Mouse (Mus musculus) heart, embryonic 11.5 days (tissue): ENCODE results near the gene Tuba4a. TPM values are rescaled to one million over a fixed set of nuclear protein-coding genes. Genes with fewer than 3 reads are reported as not detected.

ENCODE experiments used
- ATAC-seq: fragments of 200-750 bp; cut with Nextera tagmentation; replicated peaks from 2 replicates; pipeline ENCODE4 v1.8.0; 2017; ENCODE audit warnings: moderate library complexity; ENCODE audit not compliant: insufficient number of reproducible peaks, low FRiP score, low TSS enrichment
- H3K27ac ChIP-seq: fragments of 300-500 bp; sonication (generic); 2 replicates; pipeline ENCODE4 v1.5.1; 2014; ENCODE audit warnings: mild to moderate bottlenecking, low read depth, low read length
- H3K27me3 ChIP-seq: fragments of 300-500 bp; sonication (generic); 2 replicates; pipeline ENCODE4 v1.6.1; 2014; ENCODE audit warnings: mild to moderate bottlenecking, low read length, mixed read lengths; ENCODE audit not compliant: control insufficient read depth, insufficient read depth
- H3K36me3 ChIP-seq: fragments of 300-500 bp; sonication (generic); 2 replicates; pipeline ENCODE4 v1.6.1; 2014; ENCODE audit warnings: mild to moderate bottlenecking, low read length, moderate library complexity, mixed read lengths; ENCODE audit not compliant: control insufficient read depth, insufficient read depth
- H3K4me1 ChIP-seq: fragments of 300-500 bp; sonication (generic); 2 replicates; pipeline ENCODE4 v1.6.1; 2014; ENCODE audit warnings: low read length; ENCODE audit not compliant: control insufficient read depth, insufficient read depth
- H3K4me2 ChIP-seq: fragments of 300-500 bp; sonication (generic); 2 replicates; pipeline ENCODE4 v1.6.1; 2014; ENCODE audit warnings: mild to moderate bottlenecking, moderate library complexity
- H3K4me3 ChIP-seq: fragments of 300-500 bp; sonication (generic); 2 replicates; pipeline ENCODE4 v1.5.1; 2014; ENCODE audit warnings: low read depth, low read length
- H3K9ac ChIP-seq: fragments of 300-500 bp; sonication (generic); 2 replicates; pipeline ENCODE4 v1.6.1; 2014; ENCODE audit warnings: mild to moderate bottlenecking, low read depth, low read length, moderate library complexity
- H3K9me3 ChIP-seq: fragments of 300-500 bp; sonication (generic); replicated peaks from 2 replicates; pipeline ENCODE4 v1.6.1; 2016; ENCODE audit warnings: low read length; ENCODE audit not compliant: control insufficient read depth
- WGBS: fragments of 180-500 bp; shearing (Covaris S2); extraction: QIAGEN DNeasy Blood & Tissue Kit; methylation state at CpG from one replicate; pipeline ENCODE4 v1.1.7; 2014; ENCODE audit not compliant: insufficient replicate concordance; 5-methylcytosine and 5-hydroxymethylcytosine counted together
- polyA plus RNA-seq: library from polyadenylated mRNA; unstranded; fragments of >200 nt; fragmentation: Nextera tagmentation; extraction: Ambion mirVana; gene quantifications from 2 replicates; pipeline ENCODE4 v1.2.1, GENCODE M21; 2014

Tuba4a gene
- polyA plus RNA-seq, 1 experiment from 2014 or later: 39.8 TPM

DNA sequence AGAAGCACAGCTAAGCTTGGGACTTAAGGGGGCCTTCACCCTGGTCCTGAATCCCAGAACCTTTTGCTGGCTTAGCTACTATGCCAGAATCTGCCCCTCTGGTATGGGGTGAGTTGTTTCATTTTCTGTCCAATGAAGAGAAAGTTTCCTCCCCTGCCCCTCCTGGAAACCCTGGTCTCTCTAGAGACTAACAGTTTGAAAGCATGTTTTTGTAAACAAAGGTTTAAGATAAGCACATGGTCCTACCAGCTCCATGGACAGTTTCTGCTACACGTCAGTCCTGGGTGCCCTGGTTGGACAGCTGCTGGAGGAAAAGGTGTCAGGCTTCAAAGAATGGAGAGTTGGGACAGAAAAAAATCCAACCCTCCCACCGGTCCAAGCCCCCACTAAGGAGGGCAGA is 29.1 kb downstream of the Tuba4a start:
- H3K4me1 ChIP-seq: peaks cover 12% of the 10 kb centered on the region
- H3K27ac ChIP-seq: no peak overlapping the region
- no peaks in the 10 kb centered on the region for H3K9me3 ChIP-seq
- 41% methylated on average over 2 of the region's 2 CpGs for WGBS
- peak overlapping the region; percentile 86; the same call in 1 of the 2 replicates for H3K9ac ChIP-seq
- peak overlapping the region; percentile 69; the same call in 1 of the 2 replicates for H3K4me3 ChIP-seq
- no peaks in the 10 kb centered on the region for H3K27me3 ChIP-seq
- H3K4me2 ChIP-seq: peak overlapping the region; percentile 86
- no peak for ATAC-seq
- peaks cover 13% of the 10 kb centered on the region for H3K36me3 ChIP-seq

DNA sequence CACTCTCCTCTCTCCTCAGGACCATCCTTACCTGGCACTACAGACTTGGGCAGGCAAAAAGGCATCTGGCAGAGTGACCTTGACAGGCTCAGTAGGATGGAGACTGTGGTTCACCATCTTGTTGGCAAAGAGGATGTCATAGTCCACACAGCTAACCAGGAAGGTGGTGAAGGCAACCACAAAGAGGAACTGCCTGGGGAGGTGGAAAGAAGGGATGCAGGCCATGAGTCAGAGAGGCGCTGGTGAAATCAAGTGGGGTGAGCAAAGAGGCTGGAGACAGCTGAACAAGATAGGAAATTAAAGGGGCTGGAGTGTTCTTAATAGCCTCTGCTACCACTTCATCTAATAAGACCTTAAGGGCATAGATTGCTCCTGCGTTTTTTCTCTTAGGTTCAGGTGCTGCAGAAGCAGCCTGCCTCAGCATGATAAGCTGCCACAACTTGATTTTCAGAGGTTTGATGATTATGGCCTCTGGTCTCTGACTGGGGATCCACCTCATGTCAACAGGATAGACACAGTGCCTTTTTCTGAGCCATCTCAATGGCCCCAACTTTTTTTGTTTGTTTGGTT is 31.7 kb downstream of the Tuba4a start:
- H3K36me3 ChIP-seq: peaks cover 22% of the 10 kb centered on the region

DNA sequence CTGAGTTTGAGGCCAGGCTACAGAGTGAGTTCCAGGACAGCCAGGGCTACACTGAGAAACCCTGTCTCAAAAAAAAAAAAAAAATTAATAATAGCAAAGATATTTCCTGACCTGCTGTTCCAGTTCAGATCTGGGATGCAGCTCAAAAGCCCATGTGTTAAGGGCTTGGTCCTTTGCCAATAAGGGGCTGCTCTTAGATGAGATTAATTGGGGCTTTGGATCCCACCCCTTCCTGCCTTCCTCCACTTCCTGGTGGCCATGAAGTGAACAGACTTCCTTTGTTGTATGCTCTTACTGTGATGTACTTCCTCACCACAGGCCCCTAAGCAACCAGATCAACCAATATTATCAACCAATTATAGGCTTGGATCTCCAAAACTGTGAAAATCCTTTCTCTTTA is 32.5 kb downstream of the Tuba4a start:
- Histone ChIP-seq H3K4me2 (no peak overlapping the region), H3K27ac (no peak overlapping the region), H3K9ac (no peak overlapping the region), H3K9me3 (no peaks in the 10 kb centered on the region), H3K36me3 (peaks cover 30% of the 10 kb centered on the region), H3K27me3 (no peaks in the 10 kb centered on the region), H3K4me3 (no peak overlapping the region), H3K4me1 (peaks cover 6% of the 10 kb centered on the region; the same call in 1 of the 2 replicates)
- ATAC-seq: no peak

More for the DNA sequence above, 31.7 kb downstream of the Tuba4a start:
- WGBS: 66% methylated on average over 2 of the region's 2 CpGs
- no peak overlapping the region for H3K4me2 ChIP-seq
- no peak for ATAC-seq
- H3K9ac ChIP-seq: no peak overlapping the region
- H3K4me1 ChIP-seq: peaks cover 7% of the 10 kb centered on the region; the same call in 1 of the 2 replicates
- H3K9me3 ChIP-seq: no peaks in the 10 kb centered on the region
- H3K4me3 ChIP-seq: no peak overlapping the region
- no peaks in the 10 kb centered on the region for H3K27me3 ChIP-seq
- no peak overlapping the region for H3K27ac ChIP-seq

DNA sequence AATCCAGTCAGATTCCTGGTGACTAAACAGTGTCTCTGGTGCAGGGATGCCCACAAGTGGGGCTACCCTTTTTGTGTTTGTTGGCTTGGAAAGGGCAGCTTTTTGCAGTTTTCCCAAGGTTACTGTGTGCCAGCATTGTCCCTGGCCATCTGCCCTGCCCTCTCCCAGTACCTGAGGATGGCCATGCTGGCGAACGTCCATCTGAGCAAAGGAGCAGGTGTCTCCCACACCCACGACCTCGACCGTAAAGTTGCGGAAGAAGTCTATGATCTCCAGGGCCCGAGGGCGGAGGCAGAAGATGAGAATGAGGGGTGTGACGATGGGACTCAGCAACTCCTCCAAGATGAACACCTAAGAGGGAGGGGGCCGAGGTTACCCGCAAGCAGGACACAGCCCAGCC is 34.2 kb downstream of the Tuba4a start:
- no peak overlapping the region for H3K4me3 ChIP-seq
- H3K27ac ChIP-seq: no peak overlapping the region
- peaks cover 30% of the 10 kb centered on the region for H3K36me3 ChIP-seq
- WGBS: 90% methylated on average over 11 of the region's 11 CpGs
- no peak overlapping the region for H3K9ac ChIP-seq
- peaks cover 5% of the 10 kb centered on the region; the same call in 1 of the 2 replicates for H3K4me1 ChIP-seq
- H3K9me3 ChIP-seq: no peaks in the 10 kb centered on the region
- H3K4me2 ChIP-seq: no peak overlapping the region
- no peaks in the 10 kb centered on the region for H3K27me3 ChIP-seq
- ATAC-seq: no peak

DNA sequence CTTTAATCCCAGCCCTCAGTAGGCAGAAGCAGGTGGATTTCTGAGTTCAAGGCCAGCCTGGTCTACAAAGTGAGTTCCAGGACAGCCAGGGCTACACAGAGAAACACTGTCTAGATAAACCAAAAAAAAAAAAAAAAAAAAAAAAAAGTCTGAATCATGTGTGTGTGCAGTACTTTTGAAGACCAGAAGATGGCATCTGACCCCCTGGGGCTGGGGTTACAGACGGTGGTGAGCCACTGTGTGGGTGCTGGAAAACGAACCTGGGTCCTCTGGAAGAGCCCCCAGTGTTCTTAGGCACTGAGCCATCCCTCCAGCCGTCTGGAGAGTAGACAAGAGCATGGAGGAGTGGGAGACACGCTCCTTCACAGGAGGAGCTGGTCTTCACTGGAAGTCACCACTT is 37.5 kb downstream of the Tuba4a start:
- Histone ChIP-seq H3K9me3 (no peaks in the 10 kb centered on the region), H3K4me3 (no peak overlapping the region), H3K27me3 (no peaks in the 10 kb centered on the region), H3K36me3 (peaks cover 30% of the 10 kb centered on the region), H3K27ac (no peak overlapping the region), H3K4me2 (no peak overlapping the region), H3K9ac (no peak overlapping the region), H3K4me1 (peaks cover 12% of the 10 kb centered on the region; the same call in 1 of the 2 replicates)
- ATAC-seq: no peak
- WGBS: 70% methylated on average over 4 of the region's 4 CpGs

DNA sequence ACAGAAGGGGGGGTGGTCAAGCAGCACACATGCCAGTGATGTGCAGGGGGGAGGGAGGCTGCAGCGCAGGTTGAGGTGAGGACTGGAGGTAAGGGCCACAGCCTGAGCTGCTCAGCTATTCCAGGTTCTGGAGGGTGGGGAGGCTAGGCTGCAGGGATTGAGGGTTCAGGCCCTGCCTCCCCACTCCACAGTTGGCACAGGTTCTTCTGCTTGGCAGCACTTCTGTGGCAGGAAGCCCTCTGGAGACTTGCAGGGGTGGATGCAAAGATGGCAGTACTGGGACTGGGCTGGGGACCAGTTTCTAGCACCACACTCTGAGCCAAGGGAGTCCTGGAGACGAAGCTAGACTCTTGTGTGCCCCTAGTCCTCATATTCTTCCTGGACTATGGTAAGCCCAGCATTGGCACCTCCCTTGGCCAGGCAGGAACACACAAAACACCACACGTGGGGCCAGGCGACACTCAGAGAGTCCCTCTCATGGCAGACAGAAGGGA is 38.2 kb downstream of the Tuba4a start:
- no peak overlapping the region for H3K4me3 ChIP-seq
- no peak overlapping the region for H3K4me2 ChIP-seq
- H3K4me1 ChIP-seq: peaks cover 12% of the 10 kb centered on the region; the same call in 1 of the 2 replicates
- WGBS: 86% methylated on average over 4 of the region's 4 CpGs
- no peak overlapping the region for H3K9ac ChIP-seq
- no peaks in the 10 kb centered on the region for H3K9me3 ChIP-seq
- H3K27me3 ChIP-seq: no peaks in the 10 kb centered on the region
- peaks cover 31% of the 10 kb centered on the region for H3K36me3 ChIP-seq
- ATAC-seq: no peak
- H3K27ac ChIP-seq: no peak overlapping the region

DNA sequence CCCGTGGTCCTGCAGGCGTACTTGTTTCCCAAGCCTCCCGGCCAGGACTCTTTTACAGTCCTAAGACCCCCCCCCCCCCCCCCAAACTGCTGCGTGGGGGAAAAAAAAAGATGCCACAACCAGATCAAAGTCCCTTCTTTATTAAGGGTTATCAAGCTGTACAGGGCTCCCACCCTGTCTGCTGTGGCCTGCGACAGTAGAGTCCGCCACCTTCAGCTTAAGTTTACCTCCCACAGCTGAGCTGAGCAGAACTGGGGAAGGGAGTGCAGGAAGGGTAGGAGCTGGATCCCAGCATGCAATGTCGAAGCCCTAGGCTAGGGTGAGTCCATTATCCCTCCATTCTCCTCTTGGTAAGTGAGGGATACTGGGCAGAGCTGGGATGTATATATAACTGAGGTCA is 38.9 kb downstream of the Tuba4a start:
- Histone ChIP-seq H3K4me2 (peak overlapping the region; percentile 93), H3K27me3 (no peaks in the 10 kb centered on the region), H3K27ac (no peak overlapping the region), H3K9me3 (no peaks in the 10 kb centered on the region), H3K4me1 (peaks cover 12% of the 10 kb centered on the region; the same call in 1 of the 2 replicates), H3K36me3 (peaks cover 25% of the 10 kb centered on the region), H3K9ac (peak overlapping the region; percentile 76; the same call in 1 of the 2 replicates), H3K4me3 (peak overlapping the region; percentile 56; the same call in 1 of the 2 replicates)
- 34% methylated on average over 7 of the region's 7 CpGs for WGBS
- no peak for ATAC-seq

DNA sequence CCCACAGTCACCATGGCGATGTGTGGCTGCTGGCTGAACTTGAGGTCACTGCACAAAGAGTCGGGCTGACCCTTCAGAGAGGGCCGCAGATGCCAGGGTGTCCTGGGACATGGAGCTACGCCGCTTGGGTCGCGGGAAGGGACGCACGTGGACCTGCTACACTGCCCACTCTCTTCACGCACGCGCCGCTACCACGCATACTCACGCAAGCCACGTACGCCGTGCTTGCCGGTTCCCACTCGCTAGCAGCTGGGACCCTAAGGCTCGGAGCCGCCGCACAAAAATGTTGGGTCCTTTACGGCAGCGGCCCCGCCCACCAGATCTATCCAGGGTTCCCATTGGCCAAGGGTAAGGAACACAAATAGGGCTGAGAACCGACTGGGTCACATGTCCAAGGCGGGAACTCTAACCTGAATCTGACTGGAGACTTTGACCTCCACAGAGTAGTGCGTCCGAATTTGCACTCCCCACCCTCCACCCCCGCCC is 39.5 kb downstream of the Tuba4a start, which contains the start of gene Abcb6:
Gene Abcb6, minus strand, starts transcription at position 288 of the 486 bp plus-strand sequence.
- peak within 1 kb of the TSS; percentile 76 for H3K9ac ChIP-seq
- H3K27ac ChIP-seq: peak within 1 kb of the TSS; percentile 47
- under 1% methylated on average over 31 of the region's 31 CpGs for WGBS
- peaks cover 12% of the 10 kb centered on the region; the same call in 1 of the 2 replicates for H3K4me1 ChIP-seq
- no peaks in the 10 kb centered on the region for H3K9me3 ChIP-seq
- peaks cover 20% of the 10 kb centered on the region for H3K36me3 ChIP-seq
- no peaks in the 10 kb centered on the region for H3K27me3 ChIP-seq
- H3K4me3 ChIP-seq: peak within 1 kb of the TSS; percentile 56
- ATAC-seq: peak; percentile 86
- H3K4me2 ChIP-seq: peak within 1 kb of the TSS; percentile 93
